Mouse (Mus musculus): Measurements from ENCODE around the gene Atxn10. TPM values are rescaled to one million over a fixed set of nuclear protein-coding genes. Genes with fewer than 3 reads are reported as not detected.

Gene Atxn10
- polyA plus RNA-seq, 1 experiment from 2014 or later: 307 TPM

DNA sequence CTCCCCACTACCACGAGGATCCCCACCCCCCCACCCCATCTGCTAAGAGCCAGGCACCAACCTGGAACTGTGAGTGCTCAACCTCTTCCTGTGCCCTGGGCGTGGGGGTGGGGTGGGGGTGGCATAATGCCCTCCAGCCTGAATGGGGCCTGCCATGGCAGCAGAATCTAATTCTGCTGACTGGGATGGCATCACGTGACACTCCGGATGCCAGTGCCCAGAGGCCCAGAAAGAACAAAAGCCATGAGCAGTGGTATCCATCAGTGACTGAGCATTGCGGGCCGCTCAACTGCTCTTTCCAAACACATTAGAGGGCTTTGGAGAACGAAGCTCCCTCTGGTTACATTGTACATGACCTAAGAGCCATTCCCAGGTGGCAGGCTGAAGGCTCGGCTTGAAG is 167.1 kb downstream of the Atxn10 start, which contains the start of gene 7530416G11Rik:
TSS of gene 7530416G11Rik (minus strand) at position 101 of the 400 bp plus-strand sequence.
- Histone ChIP-seq H3K4me2 (replicated peaks; ENCODE audit: low read depth, low read length) (no peak within 1 kb of the TSS), H3K36me3 (ENCODE audit: insufficient read depth, low read length) (no peaks in the 10 kb centered on the region), H3K9ac (replicated peaks; ENCODE audit: low read length) (no peak within 1 kb of the TSS), H3K9me3 (ENCODE audit: low read length) (no peaks in the 10 kb centered on the region), H3K4me3 (ENCODE audit: low read length) (no peak within 1 kb of the TSS), H3K27me3 (ENCODE audit: insufficient read depth, low read length) (no peaks in the 10 kb centered on the region), H3K27ac (ENCODE audit: low read length) (no peak within 1 kb of the TSS), H3K4me1 (ENCODE audit: insufficient read depth, low read length) (peaks cover 6% of the 10 kb centered on the region; the same call in 1 of the 2 replicates)
- no peak for ATAC-seq (ENCODE audit: low FRiP score, low TSS enrichment)
- 88% methylated on average over 8 of the region's 8 CpGs for WGBS

DNA sequence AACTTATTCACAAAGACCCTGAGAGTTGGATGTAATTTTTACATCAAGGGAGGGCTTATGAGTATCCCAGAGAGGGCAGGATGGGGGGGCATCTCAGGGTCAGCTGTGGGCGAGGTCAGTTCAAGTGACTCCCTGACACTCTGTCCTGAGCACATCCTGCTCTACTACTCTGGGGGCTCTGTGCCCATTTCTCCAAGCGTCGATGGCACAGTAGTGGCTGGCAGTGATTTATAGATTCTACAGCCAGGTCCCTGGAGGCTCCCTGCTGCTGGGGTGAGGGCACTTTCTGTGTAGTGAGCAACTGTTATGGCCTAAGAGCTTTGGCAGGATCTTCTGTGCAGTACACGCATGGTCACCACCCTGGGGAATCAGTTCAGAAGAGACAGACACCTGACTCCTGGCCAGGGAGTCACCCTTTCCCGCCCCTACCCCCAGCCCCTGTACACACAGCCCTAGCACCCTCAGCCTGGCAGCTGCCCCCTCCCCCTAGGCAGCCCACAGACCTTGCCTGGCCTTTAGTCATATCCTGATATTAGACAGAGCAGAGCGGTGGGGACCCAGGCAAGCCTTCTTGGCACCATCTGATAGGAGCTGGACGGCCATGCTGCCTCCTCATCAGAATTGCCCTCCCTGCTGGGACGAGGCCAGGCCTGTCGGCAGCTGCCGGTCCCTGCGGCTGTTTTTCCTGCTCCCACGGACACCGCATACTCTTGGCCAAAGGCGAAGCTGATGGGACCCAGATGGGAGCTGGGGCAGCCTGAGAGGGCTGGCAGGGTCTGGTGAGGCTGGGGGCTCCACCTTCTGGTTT is 169.3 kb downstream of the Atxn10 start:
- peaks cover 6% of the 10 kb centered on the region; the same call in 1 of the 2 replicates for H3K4me1 ChIP-seq (ENCODE audit: insufficient read depth, low read length)
- no peak overlapping the region for H3K4me3 ChIP-seq (ENCODE audit: low read length)
- H3K9me3 ChIP-seq (ENCODE audit: low read length): no peaks in the 10 kb centered on the region
- no peaks in the 10 kb centered on the region for H3K36me3 ChIP-seq (ENCODE audit: insufficient read depth, low read length)
- H3K27me3 ChIP-seq (ENCODE audit: insufficient read depth, low read length): no peaks in the 10 kb centered on the region
- ATAC-seq (ENCODE audit: low FRiP score, low TSS enrichment): 0 out of 2 replicates have a peak, but pooled peaks have one; percentile 28
- no peak overlapping the region for H3K4me2 ChIP-seq (replicated peaks; ENCODE audit: low read depth, low read length)
- 40% methylated on average over 14 of the region's 14 CpGs for WGBS
- H3K9ac ChIP-seq (replicated peaks; ENCODE audit: low read length): no peak overlapping the region
- no peak overlapping the region for H3K27ac ChIP-seq (ENCODE audit: low read length)

DNA sequence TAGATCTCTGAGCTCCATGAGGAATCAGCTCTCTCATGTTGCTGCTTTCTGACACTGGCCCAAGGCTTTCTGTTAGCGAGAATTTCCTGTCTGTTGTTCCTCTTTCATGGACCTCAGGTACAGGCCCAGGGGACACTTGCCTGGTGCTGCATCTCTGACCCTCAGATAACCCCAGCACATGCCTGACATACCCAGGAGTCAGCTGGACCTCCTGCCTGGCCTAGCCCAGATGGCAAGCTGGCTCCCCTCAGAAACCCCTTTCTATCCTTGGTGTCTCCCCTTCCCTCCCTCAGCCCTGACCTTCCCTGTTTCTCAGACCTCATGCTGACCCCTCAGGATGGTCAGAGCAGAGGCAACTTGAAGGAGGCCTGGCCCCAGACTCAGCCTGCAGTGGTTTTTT is 170.6 kb downstream of the Atxn10 start:
- no peak for ATAC-seq (ENCODE audit: low FRiP score, low TSS enrichment)
- 80% methylated on average over 1 of the region's 1 CpGs for WGBS
- H3K4me1 ChIP-seq (ENCODE audit: insufficient read depth, low read length): peaks cover 6% of the 10 kb centered on the region; the same call in 1 of the 2 replicates
- H3K9ac ChIP-seq (replicated peaks; ENCODE audit: low read length): no peak overlapping the region
- no peak overlapping the region for H3K4me2 ChIP-seq (replicated peaks; ENCODE audit: low read depth, low read length)
- no peaks in the 10 kb centered on the region for H3K9me3 ChIP-seq (ENCODE audit: low read length)
- H3K4me3 ChIP-seq (ENCODE audit: low read length): no peak overlapping the region
- H3K27me3 ChIP-seq (ENCODE audit: insufficient read depth, low read length): no peaks in the 10 kb centered on the region
- H3K36me3 ChIP-seq (ENCODE audit: insufficient read depth, low read length): no peaks in the 10 kb centered on the region
- H3K27ac ChIP-seq (ENCODE audit: low read length): no peak overlapping the region

DNA sequence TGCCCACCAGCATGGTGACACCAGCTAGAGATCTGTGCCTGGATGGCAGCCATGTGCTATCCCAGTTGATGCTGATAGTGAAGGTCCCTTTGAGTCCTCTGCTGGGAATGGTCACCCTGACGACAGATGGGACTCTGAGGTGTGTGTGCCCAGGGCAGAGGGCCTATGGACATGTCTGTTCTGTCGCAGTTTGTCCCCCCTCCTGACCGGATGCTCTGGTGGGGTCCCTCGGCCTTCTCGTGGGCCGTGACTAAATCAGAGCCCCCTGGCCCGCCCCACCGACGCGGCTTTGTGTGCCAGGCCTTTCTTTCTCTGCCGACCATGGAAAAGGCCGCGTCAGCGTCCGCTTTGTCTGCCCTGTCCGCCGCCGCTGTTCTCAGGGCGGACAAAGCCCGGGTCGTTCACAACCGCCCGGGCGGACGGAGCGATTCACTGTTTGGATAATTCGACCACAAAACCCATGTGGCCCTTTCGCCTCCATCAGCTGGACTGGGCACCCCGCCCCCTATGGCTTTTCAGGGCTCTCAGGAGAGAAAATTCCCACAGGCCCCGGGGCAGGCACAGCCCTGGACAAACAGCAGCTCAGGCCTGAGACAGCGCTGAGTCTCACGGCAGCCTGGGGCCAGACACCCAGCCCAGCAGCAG is 171.4 kb downstream of the Atxn10 start:
- H3K4me2 ChIP-seq (replicated peaks; ENCODE audit: low read depth, low read length): no peak overlapping the region
- no peak overlapping the region for H3K9ac ChIP-seq (replicated peaks; ENCODE audit: low read length)
- WGBS: 82% methylated on average over 32 of the region's 32 CpGs
- H3K27me3 ChIP-seq (ENCODE audit: insufficient read depth, low read length): no peaks in the 10 kb centered on the region
- no peaks in the 10 kb centered on the region for H3K9me3 ChIP-seq (ENCODE audit: low read length)
- peaks cover 6% of the 10 kb centered on the region; the same call in 1 of the 2 replicates for H3K4me1 ChIP-seq (ENCODE audit: insufficient read depth, low read length)
- no peak overlapping the region for H3K4me3 ChIP-seq (ENCODE audit: low read length)
- no peaks in the 10 kb centered on the region for H3K36me3 ChIP-seq (ENCODE audit: insufficient read depth, low read length)
- H3K27ac ChIP-seq (ENCODE audit: low read length): no peak overlapping the region
- no peak for ATAC-seq (ENCODE audit: low FRiP score, low TSS enrichment)

Other genes with a start within 250 kb of the Atxn10 start
- gene Smc1b, start 204.3 kb upstream of the Atxn10 start, polyA plus RNA-seq (2015; fragmentation: Nextera tagmentation; extraction: Ambion mirVana): 0.21 and 0.24 TPM in 2 replicates
- gene Ribc2, start 204.2 kb upstream of the Atxn10 start, polyA plus RNA-seq (2015; fragmentation: Nextera tagmentation; extraction: Ambion mirVana): 0.30 and 0.40 TPM in 2 replicates
- 202 and 212 TPM in 2 replicates for gene Fbln1, start 130.3 kb upstream of the Atxn10 start, polyA plus RNA-seq (2015; fragmentation: Nextera tagmentation; extraction: Ambion mirVana)
- gene 7530416G11Rik, start 167.0 kb downstream of the Atxn10 start, polyA plus RNA-seq (2015; fragmentation: Nextera tagmentation; extraction: Ambion mirVana): not detected in 2 replicates
- gene Wnt7b, start 246.2 kb downstream of the Atxn10 start, polyA plus RNA-seq (2015; fragmentation: Nextera tagmentation; extraction: Ambion mirVana): 21.2 and 22.5 TPM in 2 replicates

Data from kidney, embryonic 16.5 days (tissue).